Mouse (Mus musculus) forebrain, postnatal 0 days (tissue): ENCODE results near the gene Phactr2. TPM values are rescaled to one million over a fixed set of nuclear protein-coding genes. Genes with fewer than 3 reads are reported as not detected.

Source experiments
- ATAC-seq: fragments of 200-750 bp; cut with Nextera tagmentation; 2 replicates; pipeline ENCODE4 v1.8.0; 2017; ENCODE audit warnings: mild to moderate bottlenecking, moderate library complexity
- DNase-seq: peaks from one replicate; pipeline ENCODE4 v3.0.0-alpha.2; 2015
- H3K27ac ChIP-seq: fragments of 300-500 bp; sonication (generic); 2 replicates; pipeline ENCODE4 v1.5.1; 2014; ENCODE audit warnings: low read depth, mild to moderate bottlenecking, antibody characterized with exemption, low read length, moderate library complexity, mixed read lengths
- H3K27me3 ChIP-seq: fragments of 300-500 bp; sonication (generic); 2 replicates; pipeline ENCODE4 v1.6.1; 2014; ENCODE audit warnings: mild to moderate bottlenecking, low read length, mixed read lengths; ENCODE audit not compliant: insufficient read depth
- H3K36me3 ChIP-seq: fragments of 300-500 bp; sonication (generic); 2 replicates; pipeline ENCODE4 v1.6.1; 2014; ENCODE audit warnings: mild to moderate bottlenecking, moderate library complexity; ENCODE audit not compliant: insufficient read depth
- H3K4me1 ChIP-seq: fragments of 300-500 bp; sonication (generic); 2 replicates; pipeline ENCODE4 v1.6.1; 2014; ENCODE audit warnings: antibody characterized with exemption; ENCODE audit not compliant: insufficient read depth
- H3K4me2 ChIP-seq: fragments of 300-500 bp; sonication (generic); 2 replicates; pipeline ENCODE4 v1.6.1; 2014; ENCODE audit warnings: low read depth, mild to moderate bottlenecking, moderate library complexity
- H3K4me3 ChIP-seq: fragments of 300-500 bp; sonication (generic); 2 replicates; pipeline ENCODE4 v1.5.1; 2014; ENCODE audit warnings: low read depth, low read length, mixed read lengths
- H3K9ac ChIP-seq: fragments of 300-500 bp; sonication (generic); 2 replicates; pipeline ENCODE4 v1.6.1; 2014; ENCODE audit warnings: mild to moderate bottlenecking
- H3K9me3 ChIP-seq: fragments of 300-500 bp; sonication (generic); 2 replicates; pipeline ENCODE4 v1.6.1; 2016; ENCODE audit warnings: low read length
- CTCF ChIP-seq: sonication (generic); IDR thresholded peaks from 2 replicates; pipeline ENCODE4 v1.5.1; 2016; ENCODE audit warnings: antibody characterized with exemption, control low read depth, low read depth
- WGBS: fragments of 180-500 bp; shearing (Covaris S2); extraction: QIAGEN DNeasy Blood & Tissue Kit; methylation state at CpG from one replicate; pipeline ENCODE4 v1.1.7; 2014; 5-methylcytosine and 5-hydroxymethylcytosine counted together
- polyA plus RNA-seq: library from polyadenylated mRNA; unstranded; fragments of >200 nt; fragmentation: Nextera tagmentation; extraction: Ambion mirVana; gene quantifications from 2 replicates; pipeline ENCODE4 v1.2.1, GENCODE M21; 2015
- total RNA-seq: library from RNA; depleted of rRNA; stranded (reverse); fragments of >200 nt; gene quantifications from 2 replicates; pipeline ENCODE4 v1.2.3, GENCODE M21; 2014

Gene Phactr2
- total and polyA plus RNA-seq, 2 experiments from 2014 or later: 8.1 to 10.5 TPM

DNA sequence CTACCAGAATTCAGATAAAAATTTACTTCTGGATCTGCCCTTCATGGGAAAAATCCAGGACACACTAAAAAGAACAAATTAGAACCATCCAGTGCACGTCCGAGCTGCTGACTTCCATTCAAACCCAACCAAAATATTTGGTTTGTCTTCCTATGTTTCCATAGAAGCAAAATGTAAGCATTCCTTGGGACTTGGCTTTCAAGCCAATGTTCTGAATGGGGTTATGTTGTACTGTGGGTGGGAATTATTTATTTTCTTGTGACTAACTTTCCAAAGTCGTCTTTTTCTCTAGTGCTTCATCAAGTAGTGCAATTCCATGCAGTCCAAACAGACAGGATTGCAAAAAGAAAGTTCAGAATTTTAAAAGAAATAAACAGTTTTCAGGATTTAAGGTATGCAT lies 239.7 kb downstream of the Phactr2 start:
- Histone ChIP-seq H3K9ac (no peak overlapping the region), H3K4me3 (no peak overlapping the region), H3K27me3 (no peaks in the 10 kb centered on the region), H3K4me1 (no peaks in the 10 kb centered on the region), H3K4me2 (no peak overlapping the region), H3K9me3 (no peaks in the 10 kb centered on the region), H3K36me3 (no peaks in the 10 kb centered on the region), H3K27ac (no peak overlapping the region)
- DNase-seq (no peak), ATAC-seq (no peak)
- WGBS: 71% methylated on average over 3 of the region's 3 CpGs
- TF ChIP-seq CTCF: no peak

DNA sequence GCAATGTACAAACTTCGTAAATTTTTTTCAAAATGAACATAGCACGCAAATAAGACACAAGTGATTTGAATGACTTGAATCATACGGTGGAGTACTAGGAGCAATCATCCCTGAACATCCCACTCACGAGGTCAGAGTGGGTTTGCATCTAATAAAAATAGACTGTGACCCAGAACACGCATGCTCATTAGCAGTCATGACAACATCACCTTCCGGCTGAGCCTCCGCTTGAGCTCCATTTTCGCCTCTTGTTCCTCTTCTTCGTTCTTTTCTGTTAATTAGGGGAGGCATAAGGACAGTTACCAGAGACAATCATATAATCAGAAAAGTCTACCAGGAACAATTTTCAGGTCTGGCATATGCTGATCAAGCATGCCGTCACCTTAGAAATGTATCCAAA lies 240.3 kb downstream of the Phactr2 start:
- Histone ChIP-seq H3K9ac (no peak overlapping the region), H3K4me3 (no peak overlapping the region), H3K27me3 (no peaks in the 10 kb centered on the region), H3K27ac (no peak overlapping the region), H3K9me3 (no peaks in the 10 kb centered on the region), H3K36me3 (no peaks in the 10 kb centered on the region), H3K4me1 (no peaks in the 10 kb centered on the region), H3K4me2 (no peak overlapping the region)
- DNase-seq: no peak
- TF ChIP-seq CTCF: no peak
- no peak for ATAC-seq
- 70% methylated on average over 10 of the region's 10 CpGs for WGBS

DNA sequence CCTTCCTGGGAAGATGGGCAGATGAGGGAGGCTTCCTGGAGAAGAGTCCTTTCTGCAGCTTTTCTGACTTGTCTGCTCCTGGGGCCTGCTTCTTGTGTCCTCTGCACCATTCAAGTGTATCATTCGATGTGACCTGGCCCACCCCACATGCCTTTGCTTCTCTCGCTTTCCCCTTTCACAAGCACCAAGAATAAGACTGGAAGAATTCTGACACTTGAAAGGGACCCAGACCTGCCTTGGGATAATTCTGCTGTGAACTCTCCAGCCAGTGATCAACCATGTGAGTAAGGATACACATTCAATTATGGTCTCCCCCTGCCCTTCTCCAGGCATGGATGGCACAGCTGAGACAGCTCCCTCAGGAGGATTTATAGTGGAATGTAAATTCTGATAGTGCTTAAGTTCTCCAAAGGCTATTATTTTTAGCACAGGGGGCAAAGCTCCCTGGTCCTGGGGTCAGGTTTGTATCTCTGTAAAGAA lies 241.0 kb downstream of the Phactr2 start:
- ATAC-seq (no peak), DNase-seq (no peak)
- no peak overlapping the region for H3K4me2 ChIP-seq
- no peak overlapping the region for H3K4me3 ChIP-seq
- no peak overlapping the region for H3K27ac ChIP-seq
- H3K27me3 ChIP-seq: no peaks in the 10 kb centered on the region
- 62% methylated on average over 2 of the region's 2 CpGs for WGBS
- H3K36me3 ChIP-seq: no peaks in the 10 kb centered on the region
- TF ChIP-seq CTCF: no peak
- no peak overlapping the region for H3K9ac ChIP-seq
- no peaks in the 10 kb centered on the region for H3K4me1 ChIP-seq
- no peaks in the 10 kb centered on the region for H3K9me3 ChIP-seq

DNA sequence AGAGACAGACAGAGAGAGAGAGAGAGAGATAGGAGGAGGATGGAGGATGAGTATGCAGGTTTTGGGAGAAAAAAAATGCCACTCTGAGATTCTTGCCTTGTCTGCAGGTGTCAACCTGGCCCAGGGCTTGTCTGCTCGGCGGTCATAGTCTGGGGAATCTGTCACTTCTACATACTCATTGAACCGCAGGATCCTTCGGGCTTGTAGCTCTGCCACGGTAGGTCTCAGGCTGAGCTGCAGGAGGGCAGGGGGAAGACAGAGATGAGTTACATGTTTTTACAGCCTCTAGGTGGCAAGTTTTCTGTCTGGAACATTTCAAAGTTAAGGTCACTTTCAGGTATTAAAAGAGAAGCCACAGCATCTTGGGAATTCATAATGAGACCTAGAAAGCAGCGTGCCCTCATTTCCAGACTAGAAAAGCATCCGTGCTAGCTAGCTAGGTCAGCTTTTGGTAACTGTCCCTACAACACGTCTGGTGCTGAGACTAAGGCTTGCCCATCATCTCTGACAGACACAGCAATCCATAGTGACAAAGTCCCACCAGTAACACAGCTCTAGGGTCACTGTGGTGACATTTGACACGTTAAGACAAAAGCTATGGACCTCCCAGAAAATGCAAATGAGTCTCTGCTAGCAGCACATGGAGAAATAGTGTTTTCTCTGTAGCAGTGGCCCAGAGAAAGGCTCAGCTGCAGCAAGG lies 241.6 kb downstream of the Phactr2 start:
- Histone ChIP-seq H3K9me3 (no peaks in the 10 kb centered on the region), H3K36me3 (no peaks in the 10 kb centered on the region), H3K27me3 (no peaks in the 10 kb centered on the region), H3K9ac (no peak overlapping the region), H3K4me3 (no peak overlapping the region), H3K4me1 (no peaks in the 10 kb centered on the region), H3K4me2 (no peak overlapping the region), H3K27ac (no peak overlapping the region)
- TF ChIP-seq CTCF: no peak
- DNase-seq: no peak
- no peak for ATAC-seq
- WGBS: 59% methylated on average over 9 of the region's 9 CpGs

DNA sequence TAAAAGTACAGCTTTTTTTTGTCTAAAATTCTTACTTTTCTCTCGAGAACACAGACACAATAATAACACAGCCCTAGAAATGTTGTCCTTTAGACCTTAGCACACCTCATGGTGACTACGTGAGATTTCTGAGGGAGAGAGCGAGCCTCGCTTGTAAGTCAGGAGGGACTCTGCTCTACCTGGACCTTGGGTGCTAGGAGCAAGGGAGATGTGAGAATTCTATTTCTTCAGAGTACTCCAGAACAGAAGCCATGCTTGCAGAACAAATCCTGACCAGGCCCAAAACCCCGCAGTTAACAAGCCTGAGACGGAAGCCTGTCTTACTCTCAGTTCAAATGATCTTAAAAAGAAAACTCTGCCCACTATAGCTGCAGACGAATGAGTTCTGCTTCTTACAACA lies 243.5 kb downstream of the Phactr2 start:
- DNase-seq (no peak), ATAC-seq (no peak)
- no peak overlapping the region for H3K4me2 ChIP-seq
- H3K27me3 ChIP-seq: no peaks in the 10 kb centered on the region
- no peak overlapping the region for H3K27ac ChIP-seq
- 92% methylated on average over 7 of the region's 7 CpGs for WGBS
- no peaks in the 10 kb centered on the region for H3K36me3 ChIP-seq
- H3K9ac ChIP-seq: no peak overlapping the region
- H3K9me3 ChIP-seq: no peaks in the 10 kb centered on the region
- no peak for TF ChIP-seq CTCF
- no peaks in the 10 kb centered on the region for H3K4me1 ChIP-seq
- no peak overlapping the region for H3K4me3 ChIP-seq

DNA sequence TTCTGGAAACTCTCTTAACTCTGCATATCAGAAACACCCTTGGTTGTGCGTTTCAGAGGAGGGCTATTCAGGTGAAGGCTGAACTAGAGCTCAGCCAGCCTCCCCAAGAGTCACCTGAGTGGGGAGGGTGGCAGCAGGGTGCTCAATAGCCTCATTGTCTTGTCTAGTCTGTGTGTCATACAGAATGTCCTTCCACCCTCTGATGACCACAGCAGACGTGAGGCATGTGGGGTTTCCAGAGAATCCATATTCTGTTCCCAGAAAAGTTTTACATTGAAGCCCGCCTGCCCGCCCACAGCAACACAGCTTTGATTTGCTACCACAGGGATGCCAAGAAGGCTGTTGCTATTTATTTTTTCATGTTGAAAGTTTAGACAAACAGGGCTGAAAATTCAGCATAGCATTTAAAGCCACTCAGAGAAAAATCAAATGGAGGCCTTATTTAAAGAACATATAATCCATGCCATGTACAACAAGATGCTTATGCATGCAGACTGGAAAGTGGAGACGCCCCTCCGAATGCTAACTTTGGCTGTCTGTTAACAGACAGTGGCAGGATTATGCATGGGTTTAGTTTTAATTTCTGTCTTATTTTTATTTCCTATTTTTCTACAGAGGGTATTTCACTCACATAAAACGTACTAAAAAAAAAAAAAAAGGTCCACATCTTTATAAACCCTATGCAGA lies 248.7 kb downstream of the Phactr2 start:
- Histone ChIP-seq H3K4me2 (no peak overlapping the region), H3K9ac (no peak overlapping the region), H3K4me1 (no peaks in the 10 kb centered on the region), H3K9me3 (no peaks in the 10 kb centered on the region), H3K4me3 (no peak overlapping the region), H3K36me3 (no peaks in the 10 kb centered on the region), H3K27me3 (no peaks in the 10 kb centered on the region), H3K27ac (no peak overlapping the region)
- peak; percentile 26 for DNase-seq
- no peak for TF ChIP-seq CTCF
- ATAC-seq: peak; percentile 67
- WGBS: 73% methylated on average over 7 of the region's 7 CpGs

DNA sequence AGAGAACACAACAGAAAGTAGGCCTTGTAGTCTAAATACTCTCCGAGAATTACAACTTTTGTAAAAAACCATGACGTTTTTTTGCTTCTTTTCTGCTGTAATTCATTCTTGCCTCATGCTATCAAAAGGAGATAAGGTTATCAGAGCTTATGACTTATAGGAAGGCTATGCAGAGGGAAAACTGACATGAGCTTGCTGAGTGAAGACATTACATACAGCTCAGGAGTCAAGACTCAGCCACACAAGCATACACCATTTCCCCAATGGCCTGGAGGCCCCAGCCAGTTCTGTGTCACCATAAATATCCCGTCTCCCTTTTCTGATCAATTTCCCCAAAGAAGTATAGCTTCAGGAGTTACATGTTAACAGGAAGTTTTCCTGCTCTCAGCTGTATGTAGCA lies 252.1 kb downstream of the Phactr2 start:
- DNase-seq: no peak
- H3K4me3 ChIP-seq: no peak overlapping the region
- H3K27ac ChIP-seq: no peak overlapping the region
- H3K9ac ChIP-seq: no peak overlapping the region
- H3K36me3 ChIP-seq: no peaks in the 10 kb centered on the region
- H3K9me3 ChIP-seq: no peaks in the 10 kb centered on the region
- WGBS: 93% methylated on average over 3 of the region's 3 CpGs
- no peak for TF ChIP-seq CTCF
- no peaks in the 10 kb centered on the region for H3K4me1 ChIP-seq
- no peak for ATAC-seq
- H3K4me2 ChIP-seq: no peak overlapping the region
- no peaks in the 10 kb centered on the region for H3K27me3 ChIP-seq
